Mouse (Mus musculus): ENCODE data around the gene Islr2. TPM values are rescaled to one million over a fixed set of nuclear protein-coding genes. Genes with fewer than 3 reads are reported as not detected.
"Not testable (repeated sequence)": the region's sequence is repeated elsewhere in the genome, so short reads cannot be mapped to it uniquely, and the experiment has no call there.

The Islr2 gene
- polyA plus RNA-seq (2014; fragmentation: Nextera tagmentation; extraction: Ambion mirVana): 18.7 and 19.6 TPM in 2 replicates

DNA sequence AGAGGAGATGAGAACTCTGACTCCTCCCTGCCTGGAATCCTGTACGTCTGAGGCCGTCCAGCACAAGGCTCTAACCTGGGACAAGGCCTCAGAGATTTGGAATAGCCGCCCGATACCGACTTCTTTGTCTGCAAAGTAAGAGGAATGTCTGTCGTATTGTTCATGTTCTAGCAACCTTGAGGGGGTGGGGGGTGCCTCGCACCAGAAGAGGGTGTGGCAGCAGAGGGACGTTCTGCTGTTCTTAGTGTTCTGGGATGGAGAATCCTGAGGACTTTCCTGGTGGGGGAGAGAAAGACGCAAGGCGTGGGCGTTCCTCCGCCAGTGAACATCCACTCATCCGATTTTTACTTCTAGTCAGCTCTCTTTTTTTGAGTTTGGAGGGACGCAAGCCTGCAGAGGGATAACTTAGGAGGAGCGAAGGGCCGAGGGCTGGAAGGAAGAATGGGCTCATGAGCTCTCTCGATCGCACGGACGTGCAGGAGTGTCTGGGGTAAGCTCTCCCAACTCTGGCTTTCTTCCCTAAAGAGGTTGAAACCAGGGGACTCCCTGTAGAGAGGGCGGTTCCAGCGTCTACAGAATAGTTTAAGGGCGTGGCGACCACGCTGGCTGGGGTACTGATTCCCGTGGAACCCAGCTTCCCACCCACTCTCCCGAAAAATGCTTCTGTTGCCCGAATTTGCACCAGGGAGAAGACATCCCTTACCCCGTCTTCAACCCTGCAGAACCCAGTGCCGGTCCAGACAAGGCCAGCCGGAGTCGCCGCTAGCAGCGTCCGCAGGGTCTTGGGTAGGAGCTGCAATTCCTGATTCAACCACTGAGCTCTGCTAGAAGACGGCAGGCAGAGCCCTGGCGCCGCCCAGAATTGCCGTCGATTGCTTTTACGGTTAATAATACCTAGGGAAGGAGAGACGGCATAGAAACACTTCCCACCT lies at the start of gene Islr2, which contains the start of gene Islr:
Islr2 (minus strand) TSS at position 804 of the 932 bp plus-strand sequence.
Islr (minus strand) TSS at position 791 of the 932 bp plus-strand sequence.
- H3K9me3 ChIP-seq (ENCODE audit: control insufficient read depth, low read length): no peaks in the 10 kb centered on the region
- H3K36me3 ChIP-seq (ENCODE audit: control insufficient read depth, insufficient read depth, low read length): no peaks in the 10 kb centered on the region
- H3K27ac ChIP-seq (ENCODE audit: low read depth, low read length): peak within 1 kb of the TSS; percentile 55; the same call in 1 of the 2 replicates
- ATAC-seq (ENCODE audit: low FRiP score): peak; percentile 68
- H3K27me3 ChIP-seq (ENCODE audit: control insufficient read depth, insufficient read depth, low read length): peaks cover 56% of the 10 kb centered on the region
- peak within 1 kb of the TSS; percentile 32 for H3K4me3 ChIP-seq (ENCODE audit: low read depth, low read length)
- H3K4me1 ChIP-seq (ENCODE audit: control insufficient read depth, insufficient read depth, low read length): peaks cover 29% of the 10 kb centered on the region
- H3K4me2 ChIP-seq: peak within 1 kb of the TSS; percentile 49
- peak within 1 kb of the TSS; percentile 60 for H3K9ac ChIP-seq (ENCODE audit: low read length)
- DNase-seq (ENCODE audit: low spot score, missing footprints): peak; percentile 97
- 1% methylated on average over 42 of the region's 42 CpGs for WGBS

DNA sequence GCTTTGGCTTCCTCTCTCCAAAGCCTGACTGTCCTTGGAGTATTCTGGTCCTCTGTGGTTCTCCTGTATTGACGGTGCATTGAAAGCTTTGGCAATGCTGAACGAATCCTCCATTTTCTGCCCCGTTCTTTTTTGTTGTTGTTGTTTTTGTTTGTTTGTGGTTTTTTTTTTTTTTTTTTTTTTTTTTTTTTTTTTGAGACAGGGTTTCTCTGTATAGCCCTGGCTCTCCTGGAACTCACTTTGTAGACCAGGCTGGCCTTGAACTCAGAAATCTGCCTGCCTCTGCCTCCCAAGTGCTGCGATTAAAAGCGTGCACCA lies 49.6 kb upstream of the Islr2 start:
- peak overlapping the region; percentile 62 for H3K4me3 ChIP-seq (ENCODE audit: low read depth, low read length)
- 73% methylated on average over 5 of the region's 5 CpGs for WGBS
- not testable (repeated sequence) for DNase-seq (ENCODE audit: low spot score, missing footprints); ATAC-seq (ENCODE audit: low FRiP score); H3K36me3 ChIP-seq (ENCODE audit: control insufficient read depth, insufficient read depth, low read length); H3K27ac ChIP-seq (ENCODE audit: low read depth, low read length); H3K27me3 ChIP-seq (ENCODE audit: control insufficient read depth, insufficient read depth, low read length); H3K9me3 ChIP-seq (ENCODE audit: control insufficient read depth, low read length)
- peak overlapping the region; percentile 71 for H3K4me2 ChIP-seq
- H3K4me1 ChIP-seq (ENCODE audit: control insufficient read depth, insufficient read depth, low read length): peaks cover 12% of the 10 kb centered on the region
- peak overlapping the region; percentile 67 for H3K9ac ChIP-seq (ENCODE audit: low read length)

DNA sequence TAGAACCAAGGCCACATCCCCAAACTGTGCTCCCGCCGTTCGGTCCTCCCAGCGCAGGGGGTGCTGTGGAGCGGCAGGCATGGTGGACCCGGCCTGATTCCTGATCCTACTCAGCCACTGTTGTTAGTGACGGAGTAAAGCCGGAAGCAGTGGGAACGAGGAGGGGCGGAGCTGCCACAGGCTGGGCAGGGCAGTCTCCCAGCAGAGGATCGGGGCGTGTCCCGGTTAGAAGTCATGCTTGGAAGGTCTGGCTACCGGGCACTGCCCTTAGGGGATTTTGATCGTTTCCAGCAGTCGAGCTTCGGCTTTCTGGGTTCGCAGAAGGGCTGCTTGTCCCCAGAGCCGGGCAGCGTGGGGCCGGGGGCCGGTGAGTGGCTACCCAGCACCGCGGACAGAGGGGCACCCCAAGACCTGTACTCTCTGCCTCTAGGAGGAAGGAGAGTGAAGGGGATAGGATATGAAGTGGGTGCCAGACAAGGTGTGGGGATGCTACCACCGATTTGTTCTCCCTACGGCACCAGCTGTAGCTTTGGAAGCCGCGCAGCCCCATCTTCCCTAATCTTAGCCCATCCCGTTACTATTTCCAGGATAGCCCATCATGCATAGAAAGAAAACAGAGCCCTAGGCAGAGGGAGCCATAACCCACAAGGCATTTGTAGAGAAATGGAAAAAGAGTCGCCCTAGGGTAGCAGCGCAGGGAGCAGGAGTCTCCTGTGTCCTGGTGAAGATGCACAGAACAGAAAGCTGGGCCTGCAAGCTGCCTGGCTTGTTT lies 49.1 kb upstream of the Islr2 start, which contains the start of gene Stoml1:
Stoml1 (plus strand) TSS at position 132 of the 772 bp plus-strand sequence.
- ATAC-seq (ENCODE audit: low FRiP score): peak; percentile 97
- no peaks in the 10 kb centered on the region for H3K27me3 ChIP-seq (ENCODE audit: control insufficient read depth, insufficient read depth, low read length)
- H3K4me3 ChIP-seq (ENCODE audit: low read depth, low read length): peak within 1 kb of the TSS; percentile 62
- 2% methylated on average over 31 of the region's 31 CpGs for WGBS
- no peak within 1 kb of the TSS for H3K27ac ChIP-seq (ENCODE audit: low read depth, low read length)
- peak within 1 kb of the TSS; percentile 67 for H3K9ac ChIP-seq (ENCODE audit: low read length)
- H3K4me1 ChIP-seq (ENCODE audit: control insufficient read depth, insufficient read depth, low read length): peaks cover 17% of the 10 kb centered on the region
- 0 out of 2 replicates have a peak, but pooled peaks cover 6% of the 10 kb centered on the region for H3K36me3 ChIP-seq (ENCODE audit: control insufficient read depth, insufficient read depth, low read length)
- H3K9me3 ChIP-seq (ENCODE audit: control insufficient read depth, low read length): no peaks in the 10 kb centered on the region
- H3K4me2 ChIP-seq: peak within 1 kb of the TSS; percentile 71
- DNase-seq (ENCODE audit: low spot score, missing footprints): peak; percentile 100

DNA sequence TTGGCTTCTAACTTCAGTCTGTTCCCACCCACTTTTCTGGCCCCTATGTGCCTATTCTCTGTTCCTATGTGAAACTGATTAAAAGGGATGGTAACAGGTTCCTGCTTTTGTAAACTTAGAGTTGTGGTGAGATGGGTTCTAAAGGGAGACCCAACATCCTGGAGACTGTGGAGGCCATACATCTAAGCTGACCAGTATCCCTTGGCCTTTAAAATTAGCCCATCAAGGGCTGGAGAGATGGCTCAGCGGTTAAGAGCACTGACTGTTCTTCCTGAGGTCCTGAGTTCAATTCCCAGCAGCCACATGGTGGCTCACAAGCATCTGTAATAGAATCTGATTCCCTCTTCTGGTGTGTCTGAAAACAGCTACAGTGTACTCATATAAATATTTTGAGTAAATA lies 46.6 kb upstream of the Islr2 start:
- H3K27me3 ChIP-seq (ENCODE audit: control insufficient read depth, insufficient read depth, low read length); H3K27ac ChIP-seq (ENCODE audit: low read depth, low read length); ATAC-seq (ENCODE audit: low FRiP score); H3K4me2 ChIP-seq; H3K9ac ChIP-seq (ENCODE audit: low read length); H3K36me3 ChIP-seq (ENCODE audit: control insufficient read depth, insufficient read depth, low read length); H3K9me3 ChIP-seq (ENCODE audit: control insufficient read depth, low read length); H3K4me3 ChIP-seq (ENCODE audit: low read depth, low read length): not testable (repeated sequence)
- DNase-seq (ENCODE audit: low spot score, missing footprints): peak; percentile 57
- 91% methylated on average over 1 of the region's 1 CpGs for WGBS
- H3K4me1 ChIP-seq (ENCODE audit: control insufficient read depth, insufficient read depth, low read length): peaks cover 19% of the 10 kb centered on the region

DNA sequence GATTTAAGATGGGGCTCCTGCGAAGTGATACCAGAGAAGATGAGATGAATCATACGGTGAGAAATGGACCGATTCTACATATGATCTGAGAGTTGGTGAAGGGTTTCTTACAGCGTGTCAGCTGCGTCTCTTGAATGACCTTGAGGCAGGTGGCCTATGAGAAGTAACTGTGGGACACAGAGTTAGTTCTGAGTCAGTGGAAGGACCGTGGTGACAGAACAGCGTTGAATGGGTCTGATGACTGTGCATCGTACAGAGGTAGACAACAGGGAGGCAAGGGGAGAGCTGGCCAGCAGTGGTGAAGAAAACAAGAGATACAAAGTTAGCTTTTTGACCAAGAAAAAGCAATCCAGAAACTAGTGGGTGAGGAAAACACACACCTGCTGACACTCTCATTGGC lies 46.2 kb upstream of the Islr2 start:
- Histone ChIP-seq H3K27me3 (ENCODE audit: control insufficient read depth, insufficient read depth, low read length) (no peaks in the 10 kb centered on the region), H3K27ac (ENCODE audit: low read depth, low read length) (no peak overlapping the region), H3K4me1 (ENCODE audit: control insufficient read depth, insufficient read depth, low read length) (peaks cover 19% of the 10 kb centered on the region), H3K9ac (ENCODE audit: low read length) (no peak overlapping the region; the same call in 1 of the 2 replicates), H3K4me2 (peak overlapping the region; percentile 66), H3K36me3 (ENCODE audit: control insufficient read depth, insufficient read depth, low read length) (no peaks in the 10 kb centered on the region), H3K9me3 (ENCODE audit: control insufficient read depth, low read length) (no peaks in the 10 kb centered on the region), H3K4me3 (ENCODE audit: low read depth, low read length) (no peak overlapping the region)
- DNase-seq (ENCODE audit: low spot score, missing footprints) (peak; percentile 84), ATAC-seq (ENCODE audit: low FRiP score) (no peak)
- WGBS: 79% methylated on average over 8 of the region's 8 CpGs

DNA sequence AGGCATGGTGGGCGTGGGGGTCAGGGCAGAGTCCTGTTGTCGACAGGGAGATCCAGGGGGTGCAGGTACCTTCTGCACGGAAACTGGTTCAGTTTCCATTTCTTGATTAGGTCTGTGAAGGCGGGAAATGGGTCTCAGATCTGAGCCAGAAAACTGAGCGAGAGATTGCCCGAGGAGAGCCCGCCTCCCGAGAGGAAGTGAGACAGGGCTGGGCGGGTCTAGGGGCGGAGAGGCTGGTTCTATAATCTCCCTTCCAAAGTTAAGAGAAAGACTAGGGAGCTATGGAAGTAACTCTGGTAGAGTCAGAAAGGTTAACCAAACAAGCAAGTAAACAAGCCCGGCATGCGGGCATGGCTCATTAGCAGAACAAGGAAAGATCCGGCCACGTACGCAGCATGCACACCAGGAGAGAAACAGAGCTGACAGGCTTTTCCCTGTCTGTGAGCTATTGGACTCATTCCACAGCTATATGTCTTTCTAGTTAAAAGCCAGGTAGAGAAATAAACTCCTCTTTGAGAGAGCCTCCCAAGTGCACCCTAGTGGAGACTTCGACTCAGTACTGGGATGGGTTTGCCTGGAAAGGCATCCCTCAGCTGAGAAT lies 45.6 kb upstream of the Islr2 start, which contains the start of gene Pml:
Pml (minus strand) TSS at position 195 of the 601 bp plus-strand sequence.
- no peak for ATAC-seq (ENCODE audit: low FRiP score)
- WGBS: under 1% methylated on average over 16 of the region's 16 CpGs
- Histone ChIP-seq H3K27ac (ENCODE audit: low read depth, low read length) (peak within 1 kb of the TSS; percentile 22; the same call in 1 of the 2 replicates), H3K4me3 (ENCODE audit: low read depth, low read length) (peak within 1 kb of the TSS; percentile 45), H3K4me2 (peak within 1 kb of the TSS; percentile 66), H3K27me3 (ENCODE audit: control insufficient read depth, insufficient read depth, low read length) (no peaks in the 10 kb centered on the region), H3K4me1 (ENCODE audit: control insufficient read depth, insufficient read depth, low read length) (peaks cover 19% of the 10 kb centered on the region), H3K9me3 (ENCODE audit: control insufficient read depth, low read length) (no peaks in the 10 kb centered on the region), H3K36me3 (ENCODE audit: control insufficient read depth, insufficient read depth, low read length) (no peaks in the 10 kb centered on the region), H3K9ac (ENCODE audit: low read length) (peak within 1 kb of the TSS; percentile 78)
- DNase-seq (ENCODE audit: low spot score, missing footprints): peak; percentile 94

DNA sequence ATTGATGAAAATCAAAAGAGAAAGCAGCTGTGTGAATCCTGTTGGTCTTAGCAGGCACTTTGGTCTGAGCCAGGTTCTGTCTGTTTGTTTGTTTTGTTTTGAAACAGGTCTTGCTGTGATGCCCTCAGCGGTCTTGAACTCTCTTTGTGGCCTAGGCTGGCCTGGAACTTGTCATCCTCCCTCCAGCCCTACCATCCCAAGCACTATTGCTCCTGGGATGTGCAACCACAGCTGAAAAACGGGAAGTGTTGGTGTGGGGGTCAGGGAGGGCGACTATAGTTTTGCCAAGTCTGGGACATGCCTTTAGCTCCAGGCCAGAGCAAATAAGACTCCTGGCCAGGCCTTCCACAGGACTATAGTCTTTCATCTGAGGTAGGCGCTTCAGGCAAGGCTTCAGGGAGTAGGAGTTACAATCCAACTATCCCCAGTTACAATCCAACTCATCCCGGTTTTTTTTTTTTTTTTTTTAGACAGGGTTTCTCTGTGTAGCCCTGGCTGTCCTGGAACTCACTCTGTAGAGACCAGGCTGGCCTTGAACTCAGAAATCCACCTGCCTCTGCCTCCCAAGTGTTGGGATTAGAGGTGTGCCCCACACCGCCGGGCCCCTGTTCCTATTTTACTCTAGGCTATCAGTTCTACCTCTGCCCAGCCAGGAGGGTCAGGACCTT lies 44.8 kb upstream of the Islr2 start:
- peak overlapping the region; percentile 66 for H3K4me2 ChIP-seq
- peak overlapping the region; percentile 78 for H3K9ac ChIP-seq (ENCODE audit: low read length)
- no peak overlapping the region for H3K27ac ChIP-seq (ENCODE audit: low read depth, low read length)
- H3K4me3 ChIP-seq (ENCODE audit: low read depth, low read length): peak overlapping the region; percentile 45
- H3K27me3 ChIP-seq (ENCODE audit: control insufficient read depth, insufficient read depth, low read length): no peaks in the 10 kb centered on the region
- no peaks in the 10 kb centered on the region; the same call in 1 of the 2 replicates for H3K36me3 ChIP-seq (ENCODE audit: control insufficient read depth, insufficient read depth, low read length)
- DNase-seq (ENCODE audit: low spot score, missing footprints) (peak; percentile 78), ATAC-seq (ENCODE audit: low FRiP score) (no peak)
- H3K4me1 ChIP-seq (ENCODE audit: control insufficient read depth, insufficient read depth, low read length): peaks cover 19% of the 10 kb centered on the region
- H3K9me3 ChIP-seq (ENCODE audit: control insufficient read depth, low read length): no peaks in the 10 kb centered on the region
- 49% methylated on average over 7 of the region's 7 CpGs for WGBS

DNA sequence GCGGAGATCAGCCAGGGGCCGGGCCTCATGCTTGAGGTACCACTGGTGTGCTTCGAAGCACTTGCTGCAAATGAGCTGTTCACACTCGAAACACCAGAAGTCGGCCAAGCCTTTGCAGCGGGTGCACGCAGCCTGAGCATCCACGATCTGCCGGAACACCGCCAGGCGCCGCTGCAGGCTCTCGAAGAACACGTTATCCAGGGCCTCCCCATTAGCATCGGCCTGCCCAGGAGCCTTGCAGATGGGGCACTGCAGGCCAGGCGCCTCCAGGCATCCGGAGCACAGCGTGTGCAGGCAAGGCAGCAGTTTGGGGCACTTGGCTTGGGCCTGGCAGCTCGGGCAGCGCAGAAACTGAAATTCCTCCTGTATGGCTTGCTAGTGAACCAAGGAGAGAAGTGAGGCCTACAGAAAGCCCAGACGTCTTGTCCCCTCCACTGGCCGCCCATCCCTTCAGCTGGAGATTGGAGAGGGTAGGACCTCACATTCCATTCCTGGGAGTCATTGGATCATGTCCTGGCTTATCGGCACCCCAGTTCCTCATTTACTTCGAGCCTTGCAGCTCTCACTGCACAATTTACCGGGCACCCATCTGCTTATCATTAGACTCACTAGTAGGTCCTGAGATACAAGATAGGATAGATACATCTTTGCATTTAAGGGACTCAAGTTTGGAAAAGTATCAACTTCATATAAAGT lies 43.1 kb upstream of the Islr2 start:
- DNase-seq (ENCODE audit: low spot score, missing footprints) (peak; percentile 97), ATAC-seq (ENCODE audit: low FRiP score) (peak; percentile 73)
- Histone ChIP-seq H3K9me3 (ENCODE audit: control insufficient read depth, low read length) (no peaks in the 10 kb centered on the region), H3K4me1 (ENCODE audit: control insufficient read depth, insufficient read depth, low read length) (peaks cover 15% of the 10 kb centered on the region; the same call in 1 of the 2 replicates), H3K27me3 (ENCODE audit: control insufficient read depth, insufficient read depth, low read length) (no peaks in the 10 kb centered on the region), H3K4me2 (peak overlapping the region; percentile 27), H3K36me3 (ENCODE audit: control insufficient read depth, insufficient read depth, low read length) (no peaks in the 10 kb centered on the region; the same call in 1 of the 2 replicates), H3K4me3 (ENCODE audit: low read depth, low read length) (0 out of 2 replicates have a peak overlapping the region, but pooled peaks have one; percentile 15), H3K9ac (ENCODE audit: low read length) (peak overlapping the region; percentile 41), H3K27ac (ENCODE audit: low read depth, low read length) (no peak overlapping the region)
- WGBS: 13% methylated on average over 25 of the region's 25 CpGs

All from midbrain, embryonic 11.5 days (tissue).